Mouse (Mus musculus): ENCODE results near the gene Spata25. TPM values are rescaled to one million over a fixed set of nuclear protein-coding genes. Genes with fewer than 3 reads are reported as not detected.

Gene Spata25
- polyA plus RNA-seq (2012; ENCODE audit: low replicate concordance), result 0.93 TPM in 1 of 2 replicates, not detected in the other

GRCm38 (mm10) chr2:164828437-164828836, at the start of gene Spata25:
TSS of gene Spata25 (minus strand) at chr2:164828537.

GRCm38 (mm10) chr2:164857101-164857821, 28.9 kb upstream of the Spata25 start, which contains the start of gene Pltp:
TSS of gene Pltp (minus strand) at chr2:164857711.

GRCm38 (mm10) chr2:164833314-164833959, 5.1 kb upstream of the Spata25 start, which contains the start of gene Neurl2:
TSS of gene Neurl2 (minus strand) at chr2:164833456.

GRCm38 (mm10) chr2:164832748-164833301, 4.5 kb upstream of the Spata25 start, which contains the start of gene Ctsa:
TSS of gene Ctsa (plus strand) at chr2:164832873.

GRCm38 (mm10) chr2:164822636-164823165, 5.6 kb downstream of the Spata25 start, which contains the start of gene Zswim1:
TSS of gene Zswim1 (plus strand) at chr2:164822686.

GRCm38 (mm10) chr2:164804533-164805331, 23.6 kb downstream of the Spata25 start, which contains the start of the genes Acot8 and Zswim3:
TSS of gene Acot8 (minus strand) at chr2:164804882.
TSS of gene Zswim3 (plus strand) at chr2:164805098.

GRCm38 (mm10) chr2:164785481-164786387, 42.6 kb downstream of the Spata25 start, which contains the start of gene Snx21:
TSS of gene Snx21 (plus strand) at chr2:164785823.

GRCm38 (mm10) chr2:164779481-164780086, 48.8 kb downstream of the Spata25 start, which contains the start of gene Tnnc2:
TSS of gene Tnnc2 (minus strand) at chr2:164779967.

Other genes with a start within 250 kb of the Spata25 start
- gene Wfdc6a, start 243.1 kb downstream of the Spata25 start, polyA plus RNA-seq (2012; ENCODE audit: low replicate concordance), result not detected in 2 replicates
- not detected in 2 replicates for gene Eppin, start 234.9 kb downstream of the Spata25 start, polyA plus RNA-seq (2012; ENCODE audit: low replicate concordance)
- gene Wfdc6b, start 215.0 kb downstream of the Spata25 start, polyA plus RNA-seq (2012; ENCODE audit: low replicate concordance), result not detected in 2 replicates
- 0.04 TPM in 1 of 2 replicates, not detected in the other for gene Wfdc8, start 214.9 kb downstream of the Spata25 start, polyA plus RNA-seq (2012; ENCODE audit: low replicate concordance)
- not detected in 2 replicates for gene Wfdc16, start 189.7 kb downstream of the Spata25 start, polyA plus RNA-seq (2012; ENCODE audit: low replicate concordance)
- gene Wfdc10, start 172.5 kb downstream of the Spata25 start, polyA plus RNA-seq (2012; ENCODE audit: low replicate concordance), result not detected in 2 replicates
- not detected in 2 replicates for gene Wfdc9, start 172.0 kb downstream of the Spata25 start, polyA plus RNA-seq (2012; ENCODE audit: low replicate concordance)
- gene Wfdc11, start 154.4 kb downstream of the Spata25 start, polyA plus RNA-seq (2012; ENCODE audit: low replicate concordance), result not detected in 2 replicates
- gene Wfdc13, start 143.4 kb downstream of the Spata25 start, polyA plus RNA-seq (2012; ENCODE audit: low replicate concordance), result not detected in 2 replicates
- gene Spint4, start 130.0 kb downstream of the Spata25 start, polyA plus RNA-seq (2012; ENCODE audit: low replicate concordance), result not detected in 2 replicates
- not detected in 2 replicates for gene Spint5, start 113.2 kb downstream of the Spata25 start, polyA plus RNA-seq (2012; ENCODE audit: low replicate concordance)
- not detected in 2 replicates for gene Wfdc3, start 82.6 kb downstream of the Spata25 start, polyA plus RNA-seq (2012; ENCODE audit: low replicate concordance)
- 50.1 and 129 TPM in 2 replicates for gene Dnttip1, start 82.6 kb downstream of the Spata25 start, polyA plus RNA-seq (2012; ENCODE audit: low replicate concordance)
- 21.9 and 41.7 TPM in 2 replicates for gene Ube2c, start 58.6 kb downstream of the Spata25 start, polyA plus RNA-seq (2012; ENCODE audit: low replicate concordance)
- 0.18 TPM in 1 of 2 replicates, not detected in the other for gene Tnnc2, start 48.6 kb downstream of the Spata25 start, polyA plus RNA-seq (2012; ENCODE audit: low replicate concordance)
- gene Snx21, start 42.7 kb downstream of the Spata25 start, polyA plus RNA-seq (2012; ENCODE audit: low replicate concordance), result 6.8 and 12.4 TPM in 2 replicates
- 16.4 and 60.9 TPM in 2 replicates for gene Acot8, start 23.7 kb downstream of the Spata25 start, polyA plus RNA-seq (2012; ENCODE audit: low replicate concordance)
- 1.6 and 1.9 TPM in 2 replicates for gene Zswim3, start 23.4 kb downstream of the Spata25 start, polyA plus RNA-seq (2012; ENCODE audit: low replicate concordance)
- gene Zswim1, start 5.9 kb downstream of the Spata25 start, polyA plus RNA-seq (2012; ENCODE audit: low replicate concordance), result 23.3 and 24.2 TPM in 2 replicates
- 86.1 and 549 TPM in 2 replicates for gene Ctsa, start 4.3 kb upstream of the Spata25 start, polyA plus RNA-seq (2012; ENCODE audit: low replicate concordance)
- gene Neurl2, start 4.9 kb upstream of the Spata25 start, polyA plus RNA-seq (2012; ENCODE audit: low replicate concordance), result 11.3 and 15.6 TPM in 2 replicates
- gene Pltp, start 29.2 kb upstream of the Spata25 start, polyA plus RNA-seq (2012; ENCODE audit: low replicate concordance), result 47.5 and 54.7 TPM in 2 replicates
- gene Pcif1, start 50.8 kb upstream of the Spata25 start, polyA plus RNA-seq (2012; ENCODE audit: low replicate concordance), result 102 and 104 TPM in 2 replicates
- gene Zfp335, start 83.2 kb upstream of the Spata25 start, polyA plus RNA-seq (2012; ENCODE audit: low replicate concordance), result 53.1 and 93.7 TPM in 2 replicates
- gene Mmp9, start 112.2 kb upstream of the Spata25 start, polyA plus RNA-seq (2012; ENCODE audit: low replicate concordance), result 36.0 and 103 TPM in 2 replicates
- 0.58 and 2.7 TPM in 2 replicates for gene Slc12a5, start 132.3 kb upstream of the Spata25 start, polyA plus RNA-seq (2012; ENCODE audit: low replicate concordance)
- gene Ncoa5, start 206.3 kb upstream of the Spata25 start, polyA plus RNA-seq (2012; ENCODE audit: low replicate concordance), result 46.9 and 49.3 TPM in 2 replicates
- gene Cd40, start 227.1 kb upstream of the Spata25 start, polyA plus RNA-seq (2012; ENCODE audit: low replicate concordance), result 10.8 and 12.4 TPM in 2 replicates

Measured in hematopoietic multipotent progenitor cell, adult 10-12 weeks (in vitro differentiated cells).